Mouse (Mus musculus) testis, adult 2 months (tissue): ENCODE measurements at regions not wholly inside any gene's neighbourhood (a gene's known extent, or its start where the extent isn't known, plus 50 kb on each side); places are given as distances from the start of the nearest gene placed in this dataset.

Experiments
- CTCF ChIP-seq: fragments of 200-500 bp; IDR thresholded peaks from 2 replicates; pipeline ENCODE4 v1.5.1; 2012; ENCODE audit warnings: low read depth, mild to moderate bottlenecking, inconsistent platforms, low read length, moderate library complexity; ENCODE audit not compliant: control insufficient read depth, insufficient read depth, insufficient replicate concordance
- POLR2A ChIP-seq: fragments of 200-500 bp; IDR thresholded peaks from 2 replicates; pipeline ENCODE4 v1.6.1; 2012; ENCODE audit warnings: low read depth, mild to moderate bottlenecking, inconsistent platforms, low read length, moderate library complexity; ENCODE audit not compliant: control insufficient read depth

DNA sequence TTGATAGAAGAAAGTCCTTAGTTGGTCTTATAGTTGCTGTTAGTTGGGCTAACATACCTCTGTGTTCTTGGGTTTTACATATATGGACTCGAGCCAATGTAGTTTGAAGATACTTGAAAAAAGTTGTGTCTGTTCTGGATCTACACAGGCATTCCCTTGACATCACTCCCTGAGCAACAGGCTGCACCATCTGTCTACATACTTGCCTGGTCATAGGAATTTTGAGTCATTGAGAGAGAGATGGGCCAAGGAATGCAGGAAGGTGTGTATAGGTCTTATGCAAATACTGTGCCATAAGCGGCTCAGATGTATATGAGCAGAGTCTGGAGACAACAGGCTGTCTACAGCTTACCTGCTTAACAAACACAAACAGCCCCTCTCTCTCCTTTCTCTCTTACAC lies 122.9 kb downstream of the Asb1 start:
- no peak for TF ChIP-seq CTCF
- TF ChIP-seq POLR2A, result no peak
